In genomic region chr13:51071763-51072276, GRCm38 (mm10) we compare ENCODE assay signal across 11 mouse cellular contexts. TPM values are rescaled to one million over a fixed set of nuclear protein-coding genes. Genes with fewer than 3 reads are reported as not detected.
DNase-seq lines count a peak whose midpoint lies in the region; ATAC-seq lines count a peak whose summit lies in the region.
"Had no signal": no experiment of that assay in that cellular context is flagged by ENCODE, and none has a peak within 500 bp of the region (broad histone marks: within the 10 kb centered on the region; RNA-seq: fewer than 3 reads in every experiment).

No protein-coding gene starts in this region.

- no peak overlapping the region for H3K4me3 ChIP-seq in intestine, embryonic 15.5 days (replicated peaks)
- no peak overlapping the region for H3K4me3 ChIP-seq in liver, embryonic 16.5 days (ENCODE audit: low read depth, low read length)
- H3K4me3 ChIP-seq in stomach, embryonic 15.5 days (replicated peaks): no peak overlapping the region
- H3K4me3 ChIP-seq in forebrain, embryonic 12.5 days (replicated peaks): no peak overlapping the region
- H3K4me3 ChIP-seq: heart, embryonic 13.5 days had no signal

- peaks cover 10% of the 10 kb centered on the region; the same call in 1 of the 2 replicates for H3K4me1 ChIP-seq in intestine, embryonic 15.5 days (replicated peaks)
- peaks cover 2% of the 10 kb centered on the region; the same call in 1 of the 2 replicates for H3K4me1 ChIP-seq in liver, embryonic 16.5 days (ENCODE audit: control insufficient read depth, low read depth, low read length)
- peaks cover 9% of the 10 kb centered on the region; the same call in 1 of the 2 replicates for H3K4me1 ChIP-seq in stomach, embryonic 15.5 days
- no peaks in the 10 kb centered on the region for H3K4me1 ChIP-seq in forebrain, embryonic 12.5 days

- H3K4me2 ChIP-seq in intestine, embryonic 15.5 days (replicated peaks): no peak overlapping the region
- H3K4me2 ChIP-seq in liver, embryonic 16.5 days (ENCODE audit: low read depth, low read length): peak overlapping the region; percentile 25; the same call in 1 of the 2 replicates
- H3K4me2 ChIP-seq in stomach, embryonic 15.5 days: peak overlapping the region; percentile 12; the same call in 1 of the 2 replicates
- no peak overlapping the region for H3K4me2 ChIP-seq in forebrain, embryonic 12.5 days
- H3K4me2 ChIP-seq: heart, embryonic 13.5 days had no signal

- H3K27me3 ChIP-seq in intestine, embryonic 15.5 days (replicated peaks): no peaks in the 10 kb centered on the region
- H3K27me3 ChIP-seq in liver, embryonic 16.5 days (ENCODE audit: control insufficient read depth, insufficient read depth, low read depth, low read length): no peaks in the 10 kb centered on the region
- H3K27me3 ChIP-seq in stomach, embryonic 15.5 days (replicated peaks): no peaks in the 10 kb centered on the region
- H3K27me3 ChIP-seq in forebrain, embryonic 12.5 days: no peaks in the 10 kb centered on the region
- H3K27me3 ChIP-seq: heart, embryonic 13.5 days had no signal

- intact Hi-C loops in left cerebral cortex, postnatal 10 days (cut with DNase I): no loop called here

- peak; percentile 31; the same call in 1 of the 2 replicates for ATAC-seq in intestine, embryonic 15.5 days
- ATAC-seq in liver, embryonic 16.5 days (ENCODE audit: low read depth): peak; percentile 60; the same call in 1 of the 2 replicates
- ATAC-seq in stomach, embryonic 15.5 days (ENCODE audit: insufficient read depth, low FRiP score, low read depth): no peak
- no peak for ATAC-seq in forebrain, embryonic 12.5 days (ENCODE audit: low FRiP score)

- H3K9ac ChIP-seq in intestine, embryonic 15.5 days: no peak overlapping the region
- no peak overlapping the region for H3K9ac ChIP-seq in liver, embryonic 16.5 days (ENCODE audit: low read depth, low read length)
- no peak overlapping the region for H3K9ac ChIP-seq in stomach, embryonic 15.5 days
- H3K9ac ChIP-seq in forebrain, embryonic 12.5 days: no peak overlapping the region
- H3K9ac ChIP-seq: heart, embryonic 13.5 days had no signal

- H3K9me3 ChIP-seq in intestine, embryonic 15.5 days: no peaks in the 10 kb centered on the region
- H3K9me3 ChIP-seq in liver, embryonic 16.5 days (replicated peaks; ENCODE audit: control insufficient read depth, low read length): no peaks in the 10 kb centered on the region
- H3K9me3 ChIP-seq in stomach, embryonic 15.5 days: no peaks in the 10 kb centered on the region
- no peaks in the 10 kb centered on the region for H3K9me3 ChIP-seq in forebrain, embryonic 12.5 days
- H3K9me3 ChIP-seq: heart, embryonic 13.5 days had no signal

- peak; percentile 7 to 18 for DNase-seq in spleen, postnatal 36 days (ENCODE audit: low spot score in 2 of 2)
- no peak for DNase-seq in spleen, postnatal 10 days (ENCODE audit: low spot score in 2 of 2)
- DNase-seq in embryo, embryonic 11 days: no peak
- no peak for DNase-seq in left cerebral cortex, postnatal 10 days (ENCODE audit: extremely low spot score in 1 of 2, low spot score in 2 of 2)
- DNase-seq: cerebellum, postnatal 14 days; thymus, postnatal 14 days had no signal

- H3K36me3 ChIP-seq in intestine, embryonic 15.5 days: no peaks in the 10 kb centered on the region
- H3K36me3 ChIP-seq in liver, embryonic 16.5 days (ENCODE audit: control insufficient read depth, insufficient read depth): no peaks in the 10 kb centered on the region
- no peaks in the 10 kb centered on the region for H3K36me3 ChIP-seq in stomach, embryonic 15.5 days
- H3K36me3 ChIP-seq in forebrain, embryonic 12.5 days (replicated peaks): no peaks in the 10 kb centered on the region
- H3K36me3 ChIP-seq: heart, embryonic 13.5 days had no signal

- WGBS in intestine, embryonic 15.5 days: 43% methylated on average over 8 of the region's 8 CpGs
- 36% methylated on average over 8 of the region's 8 CpGs for WGBS in liver, embryonic 16.5 days (ENCODE audit: insufficient replicate concordance)
- WGBS in stomach, embryonic 15.5 days: 37% methylated on average over 8 of the region's 8 CpGs
- 86% methylated on average over 8 of the region's 8 CpGs for WGBS in forebrain, embryonic 12.5 days

- 0 out of 2 replicates have a peak overlapping the region, but pooled peaks have one; percentile 17 for H3K27ac ChIP-seq in intestine, embryonic 15.5 days
- H3K27ac ChIP-seq in liver, embryonic 16.5 days (ENCODE audit: low read length): peak overlapping the region; percentile 67
- peak overlapping the region; percentile 49; the same call in 1 of the 2 replicates for H3K27ac ChIP-seq in stomach, embryonic 15.5 days
- no peak overlapping the region for H3K27ac ChIP-seq in forebrain, embryonic 12.5 days
- H3K27ac ChIP-seq: heart, embryonic 13.5 days had no signal

RNA-seq across cellular contexts. Expression of gene Spin1, which starts 28.9 kb away (rescaled TPM):
- 65.1 and 68.3 TPM in 2 replicates for polyA plus RNA-seq in intestine, embryonic 15.5 days (2015; fragmentation: Nextera tagmentation; extraction: Ambion mirVana)
- 9.7 and 10.4 TPM in 2 replicates for polyA plus RNA-seq in liver, embryonic 16.5 days (2015; fragmentation: Nextera tagmentation; extraction: Ambion mirVana)
- polyA plus RNA-seq in stomach, embryonic 15.5 days (2015; fragmentation: Nextera tagmentation; extraction: Ambion mirVana): 67.9 and 69.4 TPM in 2 replicates
- 100 to 1,000 TPM; 204 to 217 TPM for total RNA-seq in left cerebral cortex, postnatal 10 days (2021)
- polyA plus RNA-seq in forebrain, embryonic 12.5 days (2016; fragmentation: Nextera tagmentation; extraction: Ambion mirVana): 120 and 129 TPM in 2 replicates

Comparison
In these comparisons a context has a peak if more than half of its experiments do, and no peak if none do; other contexts are left out.
1. DNase-seq: peak in spleen, postnatal 36 days (2 of 2); none in spleen, postnatal 10 days (0 of 2), embryo, embryonic 11 days (single experiment) and left cerebral cortex, postnatal 10 days (0 of 2).
2. ATAC-seq: peak in intestine, embryonic 15.5 days (single experiment) and liver, embryonic 16.5 days (single experiment); none in stomach, embryonic 15.5 days (single experiment) and forebrain, embryonic 12.5 days (single experiment).
3. H3K4me2 ChIP-seq: peak in liver, embryonic 16.5 days (single experiment) and stomach, embryonic 15.5 days (single experiment); none in intestine, embryonic 15.5 days (single experiment) and forebrain, embryonic 12.5 days (single experiment).